Mouse (Mus musculus) urinary bladder, postnatal 4 days (tissue): ENCODE measurements around the gene Gys2.

Experiments used
- DNase-seq, 2 experiments: peaks; one replicate each; pipeline ENCODE4 v3.0.0; 2021 to 2022; ENCODE audit warnings: low spot score in 2 of 2

Gys2 gene

GRCm38 (mm10) chr6:142458010-142458409, 14.9 kb downstream of the Gys2 start:
- no peak for DNase-seq

GRCm38 (mm10) chr6:142455314-142455996, 17.5 kb downstream of the Gys2 start:
- DNase-seq = no peak

- no peak for DNase-seq
These were observed 19.6 kb downstream of the Gys2 start for GRCm38 (mm10) chr6:142453311-142453710.

GRCm38 (mm10) chr6:142451381-142451780, 21.5 kb downstream of the Gys2 start:
- DNase-seq = no peak

- DNase-seq = no peak
These were observed 43.8 kb downstream of the Gys2 start for GRCm38 (mm10) chr6:142429072-142429471.

- no peak for DNase-seq
These were observed 47.9 kb downstream of the Gys2 start for GRCm38 (mm10) chr6:142424976-142425375.

GRCm38 (mm10) chr6:142414597-142414996, 58.3 kb downstream of the Gys2 start:
- DNase-seq = no peak

GRCm38 (mm10) chr6:142413845-142414244, 59.1 kb downstream of the Gys2 start:
- DNase-seq = no peak

GRCm38 (mm10) chr6:142412906-142413491, 59.9 kb downstream of the Gys2 start, which contains the start of gene Spx:
Gene Spx, plus strand, starts transcription at chr6:142413441.
- DNase-seq = no peak

GRCm38 (mm10) chr6:142411140-142411539, 61.8 kb downstream of the Gys2 start:
- no peak for DNase-seq

- DNase-seq = peak in 1 of 2 experiments; percentile 17
These were observed 77.2 kb downstream of the Gys2 start for GRCm38 (mm10) chr6:142395756-142396155.

GRCm38 (mm10) chr6:142394669-142395068, 78.2 kb downstream of the Gys2 start:
- peak in 1 of 2 experiments; percentile 57 for DNase-seq

- no peak for DNase-seq
These were observed 80.6 kb downstream of the Gys2 start for GRCm38 (mm10) chr6:142392312-142392711.

GRCm38 (mm10) chr6:142389101-142389500, 83.8 kb downstream of the Gys2 start:
- no peak for DNase-seq

GRCm38 (mm10) chr6:142387755-142388271, 85.1 kb downstream of the Gys2 start:
- DNase-seq = no peak

GRCm38 (mm10) chr6:142387011-142387754, 85.7 kb downstream of the Gys2 start, which contains the start of the genes Recql and Golt1b:
Gene Recql, minus strand, starts transcription at chr6:142387087.
Gene Golt1b, plus strand, starts transcription at chr6:142387221.
- DNase-seq = peak; percentile 98

GRCm38 (mm10) chr6:142386285-142387010, 86.5 kb downstream of the Gys2 start:
- DNase-seq = no peak

GRCm38 (mm10) chr6:142384521-142384920, 88.4 kb downstream of the Gys2 start:
- DNase-seq = no peak

GRCm38 (mm10) chr6:142381615-142382014, 91.3 kb downstream of the Gys2 start:
- no peak for DNase-seq

- DNase-seq = no peak
These were observed 92.9 kb downstream of the Gys2 start for GRCm38 (mm10) chr6:142379961-142380360.

GRCm38 (mm10) chr6:142378576-142379330, 94.2 kb downstream of the Gys2 start:
- no peak for DNase-seq
